Mouse (Mus musculus) spleen, adult 2 months (tissue): ENCODE results near the gene Wdr75.

Source experiments
- CTCF ChIP-seq: fragments of 200-500 bp; IDR thresholded peaks from 2 replicates; pipeline ENCODE4 v1.5.1; 2011; ENCODE audit warnings: mild to moderate bottlenecking, inconsistent platforms; ENCODE audit not compliant: insufficient read depth, insufficient read length, insufficient replicate concordance; ENCODE audit errors: extremely low read depth
- POLR2A ChIP-seq: fragments of 200-500 bp; IDR thresholded peaks from 2 replicates; pipeline ENCODE4 v1.6.1; 2011; ENCODE audit warnings: low read depth, low read length, inconsistent platforms

DNA sequence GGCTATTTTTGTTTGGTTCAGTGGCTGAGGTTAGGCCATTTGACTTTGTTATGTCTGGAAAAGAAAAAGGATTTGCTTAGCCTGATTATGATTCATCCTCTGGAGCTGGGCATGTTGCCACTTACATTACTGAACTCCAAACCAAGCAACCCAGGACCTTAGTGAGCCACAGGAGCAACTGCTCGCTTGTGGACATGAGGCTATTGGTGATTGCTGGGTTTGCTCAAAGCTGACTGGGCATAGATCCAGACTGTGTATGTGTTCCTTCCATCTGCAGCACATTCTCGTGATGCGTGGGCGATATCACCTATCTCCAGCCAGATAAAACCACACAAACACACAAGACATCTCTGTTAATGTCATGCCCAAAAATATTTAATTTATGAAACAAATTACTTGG is 42.8 kb downstream of the Wdr75 start:
- TF ChIP-seq POLR2A (no peak), CTCF (no peak)
